Mouse (Mus musculus): ENCODE results near the gene Smad6. TPM values are rescaled to one million over a fixed set of nuclear protein-coding genes. Genes with fewer than 3 reads are reported as not detected.

Gene Smad6
- polyA plus RNA-seq, 2 experiments from 2014 or later, result 0.11 TPM; not detected in 1

DNA sequence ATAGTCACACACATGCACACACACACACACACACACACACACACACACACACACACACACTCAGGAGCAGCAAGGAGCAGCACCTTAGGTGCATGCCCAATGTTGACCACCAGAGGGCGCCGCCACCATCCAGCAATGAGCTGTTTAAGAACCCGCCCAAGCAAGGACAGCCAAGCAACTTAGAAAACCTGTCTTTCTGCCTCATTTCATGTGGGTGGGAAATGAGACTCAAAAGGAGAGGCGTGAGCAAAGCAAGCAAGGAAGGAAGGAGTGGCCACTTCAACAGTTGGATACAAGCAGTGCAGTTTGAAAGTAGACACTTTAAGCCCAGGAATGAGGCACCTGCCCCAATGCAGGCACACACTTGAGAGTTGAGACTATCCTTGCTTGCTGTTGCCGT is 112.2 kb downstream of the Smad6 start:
- ATAC-seq, result no peak

DNA sequence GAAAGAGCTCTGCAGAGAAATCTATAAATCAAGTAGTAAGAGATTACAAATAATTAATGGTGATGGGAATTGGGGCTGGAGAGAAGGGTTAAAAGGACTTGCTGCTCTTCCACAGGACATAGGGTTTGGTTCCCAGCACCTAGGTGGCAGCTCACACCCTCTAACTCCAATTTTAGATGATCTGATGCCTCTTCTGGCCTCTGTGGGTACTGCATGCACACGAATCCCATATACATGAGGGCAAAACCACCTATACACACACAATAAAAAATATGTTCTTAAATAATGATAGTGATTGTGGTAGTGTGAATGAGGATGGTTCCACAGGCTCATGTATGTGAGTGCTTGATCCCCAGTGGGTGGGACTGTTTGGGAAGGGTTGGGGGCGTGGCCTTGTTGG is 117.3 kb downstream of the Smad6 start:
- no peak for ATAC-seq

Other genes with a start within 250 kb of the Smad6 start
- gene Lctl, start 95.1 kb upstream of the Smad6 start, polyA plus RNA-seq (2017; shearing (Covaris generic)), result not detected
- 1 to 10 TPM; 3.9 to 5.0 TPM for gene Zwilch, start 151.0 kb upstream of the Smad6 start, polyA plus RNA-seq (2017; shearing (Covaris generic))
- gene Rpl4, start 151.3 kb upstream of the Smad6 start, polyA plus RNA-seq (2017; shearing (Covaris generic)), result 1,000 to 10,000 TPM; 3,641 to 3,879 TPM
- gene Snapc5, start 157.2 kb upstream of the Smad6 start, polyA plus RNA-seq (2017; shearing (Covaris generic)), result 10 to 100 TPM; 59.8 to 61.1 TPM
- 1 to 10 TPM; 3.8 to 9.9 TPM for gene Uchl4, start 213.1 kb upstream of the Smad6 start, polyA plus RNA-seq (2017; shearing (Covaris generic))
- gene Map2k1, start 231.6 kb upstream of the Smad6 start, polyA plus RNA-seq (2017; shearing (Covaris generic)), result 10 to 100 TPM; 31.5 to 33.0 TPM

Measured in CD4-positive, CD25-positive, alpha-beta regulatory T cell, adult 4 months (primary cell).